Mouse (Mus musculus) G1E (cell line): Measurements from ENCODE around the gene Mrpl18. TPM values are rescaled to one million over a fixed set of nuclear protein-coding genes. Genes with fewer than 3 reads are reported as not detected.

Experiments used
- ATAC-seq: 2 replicates; pipeline ENCODE4 v1.8.0; 2016; ENCODE audit warnings: mild to moderate bottlenecking; ENCODE audit not compliant: insufficient number of reproducible peaks, poor library complexity, low FRiP score, severe bottlenecking; ENCODE audit errors: extremely low read depth
- DNase-seq: peaks from one replicate; pipeline ENCODE4 v3.0.0; 2012; ENCODE audit warnings: low spot score
- H3K27me3 ChIP-seq: 2 replicates; pipeline ENCODE4 v1.6.1; 2012; ENCODE audit warnings: mild to moderate bottlenecking, low read length, inconsistent platforms; ENCODE audit not compliant: insufficient read depth
- H3K36me3 ChIP-seq: replicated peaks from 2 replicates; pipeline ENCODE3; 2012; ENCODE audit warnings: mild to moderate bottlenecking, inconsistent platforms
- H3K4me1 ChIP-seq: 2 replicates; pipeline ENCODE4 v1.6.1; 2012; ENCODE audit warnings: low read depth, low read length, inconsistent platforms, mixed read lengths; ENCODE audit not compliant: insufficient read depth
- H3K4me3 ChIP-seq: 2 replicates; pipeline ENCODE4 v1.5.1; 2012; ENCODE audit warnings: low read depth, mild to moderate bottlenecking, inconsistent platforms, low read length, moderate library complexity, mixed read lengths
- H3K9me3 ChIP-seq: replicated peaks from 2 replicates; pipeline ENCODE4 v1.6.1; 2012; ENCODE audit warnings: inconsistent platforms
- CTCF ChIP-seq: IDR thresholded peaks from 2 replicates; pipeline ENCODE4 v1.5.1; 2012; ENCODE audit warnings: low read depth, low read length, inconsistent platforms, mixed read lengths
- GATA1 ChIP-seq: IDR thresholded peaks from 2 replicates; pipeline ENCODE4 v1.6.1; 2012; ENCODE audit warnings: borderline replicate concordance, low read length, inconsistent platforms, mixed read lengths
- GATA2 ChIP-seq: IDR thresholded peaks from 2 replicates; pipeline ENCODE4 v1.6.1; 2012; ENCODE audit warnings: low read depth, low read length, inconsistent platforms, borderline replicate concordance
- POLR2AphosphoS5 ChIP-seq: IDR thresholded peaks from 2 replicates; pipeline ENCODE4 v1.6.1; 2012; ENCODE audit warnings: low read depth, low read length, inconsistent platforms; ENCODE audit not compliant: insufficient replicate concordance
- TAL1 ChIP-seq: conservative IDR thresholded peaks from 2 replicates; pipeline ENCODE4 v1.6.1; 2012; ENCODE audit warnings: low read depth, low read length, inconsistent platforms, mixed read lengths
- polyA plus RNA-seq: library from polyadenylated mRNA; stranded (reverse); fragments of >175 nt; gene quantifications from 2 replicates; pipeline ENCODE4 v1.2.3, GENCODE M21; 2012
- total RNA-seq, 2 experiments: library from RNA; stranded (forward) in 1 of 2; stranded (reverse) in 1 of 2; fragments of 200-1000 nt in 1 of 2; fragments of >200 nt in 1 of 2; fragmentation: Nextera tagmentation in 1 of 2; gene quantifications; 2 replicates each; pipeline ENCODE4 v1.2.3; 2014 to 2017

Gene Mrpl18
- total and polyA plus RNA-seq, 3 experiments = 103 to 227 (median 114) TPM

- TF ChIP-seq GATA1 (no peak), CTCF (no peak), TAL1 (no peak), GATA2 (no peak), POLR2AphosphoS5 (no peak)
- Histone ChIP-seq H3K27me3 (no peaks in the 10 kb centered on the region), H3K4me1 (peaks cover 45% of the 10 kb centered on the region), H3K4me3 (peak overlapping the region; percentile 92), H3K36me3 (peaks cover 56% of the 10 kb centered on the region), H3K9me3 (no peaks in the 10 kb centered on the region)
- DNase-seq = peak; percentile 29
- ATAC-seq = no peak
Measured at GRCm38 (mm10) chr17:12916588-12917380, 639 bp upstream of the Mrpl18 start.

GRCm38 (mm10) chr17:12915488-12915880 is 661 bp downstream of the Mrpl18 start, which contains the start of gene Tcp1:
Tcp1 (plus strand) TSS chr17:12915701.
- peak within 1 kb of the TSS; percentile 92 for H3K4me3 ChIP-seq
- no peaks in the 10 kb centered on the region for H3K27me3 ChIP-seq
- H3K36me3 ChIP-seq = peaks cover 57% of the 10 kb centered on the region
- TF ChIP-seq GATA2 (no peak), POLR2AphosphoS5 (no peak), TAL1 (no peak), GATA1 (no peak), CTCF (no peak)
- no peak for DNase-seq
- no peaks in the 10 kb centered on the region for H3K9me3 ChIP-seq
- peaks cover 41% of the 10 kb centered on the region for H3K4me1 ChIP-seq
- ATAC-seq = no peak

GRCm38 (mm10) chr17:12910391-12910790 is 5.8 kb downstream of the Mrpl18 start:
- ATAC-seq (no peak), DNase-seq (no peak)
- Histone ChIP-seq H3K4me3 (no peak overlapping the region), H3K36me3 (peaks cover 73% of the 10 kb centered on the region), H3K27me3 (no peaks in the 10 kb centered on the region), H3K9me3 (no peaks in the 10 kb centered on the region), H3K4me1 (peaks cover 22% of the 10 kb centered on the region)
- TF ChIP-seq GATA2 = no peak

- H3K4me1 ChIP-seq = peaks cover 19% of the 10 kb centered on the region
- no peak within 1 kb of the TSS for H3K4me3 ChIP-seq
- H3K36me3 ChIP-seq = peaks cover 81% of the 10 kb centered on the region
- no peaks in the 10 kb centered on the region for H3K27me3 ChIP-seq
- no peaks in the 10 kb centered on the region for H3K9me3 ChIP-seq
- no peak for ATAC-seq
- no peak for DNase-seq
- TF ChIP-seq CTCF (no peak), GATA1 (no peak), GATA2 (no peak), TAL1 (no peak), POLR2AphosphoS5 (no peak)
Measured at GRCm38 (mm10) chr17:12909361-12910280, 6.5 kb downstream of the Mrpl18 start, which contains the start of gene Pnldc1. Pnldc1 (minus strand) TSS chr17:12910230.

- H3K4me1 ChIP-seq = no peaks in the 10 kb centered on the region; the same call in 1 of the 2 replicates
- DNase-seq (no peak), ATAC-seq (no peak)
- no peak for TF ChIP-seq CTCF
- TF ChIP-seq GATA2 = no peak
- no peak for TF ChIP-seq TAL1
- TF ChIP-seq GATA1 = no peak
- TF ChIP-seq POLR2AphosphoS5 = no peak
- H3K27me3 ChIP-seq = no peaks in the 10 kb centered on the region
- H3K36me3 ChIP-seq = peaks cover 76% of the 10 kb centered on the region
- no peaks in the 10 kb centered on the region for H3K9me3 ChIP-seq
- H3K4me3 ChIP-seq = no peak overlapping the region
Measured at GRCm38 (mm10) chr17:12906436-12906835, 9.7 kb downstream of the Mrpl18 start.

GRCm38 (mm10) chr17:12905810-12906209 is 10.3 kb downstream of the Mrpl18 start:
- Histone ChIP-seq H3K36me3 (peaks cover 77% of the 10 kb centered on the region), H3K4me3 (no peak overlapping the region), H3K4me1 (no peaks in the 10 kb centered on the region; the same call in 1 of the 2 replicates), H3K27me3 (no peaks in the 10 kb centered on the region), H3K9me3 (no peaks in the 10 kb centered on the region)
- ATAC-seq (no peak), DNase-seq (no peak)
- TF ChIP-seq POLR2AphosphoS5 (no peak), GATA1 (no peak), GATA2 (no peak), CTCF (no peak), TAL1 (no peak)
